Mouse (Mus musculus) CH12.LX (cell line): ENCODE measurements at regions not wholly inside any gene's neighbourhood (a gene's known extent, or its start where the extent isn't known, plus 50 kb on each side); places are given as distances from the start of the nearest gene placed in this dataset.

Source experiments
- DNase-seq: peaks from one replicate; pipeline ENCODE4 v3.0.0-alpha.2; 2013; ENCODE audit errors: extremely low read depth
- H3K27ac ChIP-seq: 2 replicates; pipeline ENCODE4 v1.5.1; 2012; ENCODE audit warnings: low read depth, mild to moderate bottlenecking, control low read depth, moderate library complexity; ENCODE audit not compliant: insufficient read depth
- H3K27me3 ChIP-seq: replicated peaks from 2 replicates; pipeline ENCODE3; 2012; ENCODE audit warnings: inconsistent platforms
- H3K36me3 ChIP-seq, 2 experiments: replicated peaks in 1 of 2; 2 replicates each; pipeline versions ENCODE3 to v1.6.1; 2012; ENCODE audit warnings: inconsistent platforms in 1 of 2, low read length in 1 of 2, mild to moderate bottlenecking in 1 of 2, mixed read lengths in 1 of 2, moderate library complexity in 1 of 2; ENCODE audit not compliant: control insufficient read depth in 1 of 2, insufficient read depth in 1 of 2
- H3K4me1 ChIP-seq, 2 experiments: 2 replicates each; pipeline ENCODE4 v1.6.1; 2012; ENCODE audit warnings: inconsistent platforms in 1 of 2, moderate library complexity in 1 of 2; ENCODE audit not compliant: insufficient read depth in 2 of 2, control insufficient read depth in 1 of 2
- H3K4me2 ChIP-seq: 2 replicates; pipeline ENCODE4 v1.6.1; 2012; ENCODE audit warnings: low read depth, mild to moderate bottlenecking, control low read depth; ENCODE audit not compliant: poor library complexity, insufficient read depth, severe bottlenecking
- H3K4me3 ChIP-seq, 3 experiments: fragments of 150-350 bp in 1 of 3; sonication (generic) in 1 of 3; replicated peaks in 1 of 3; 2 replicates each; pipeline versions ENCODE3 to v1.5.1; 2011 to 2012; ENCODE audit warnings: low read depth in 2 of 3, low read length in 2 of 3, mild to moderate bottlenecking in 2 of 3, moderate library complexity in 2 of 3, control low read depth in 1 of 3, improper control_type of control experiment in 1 of 3, inconsistent platforms in 1 of 3, mixed read lengths in 1 of 3; ENCODE audit not compliant: poor library complexity in 1 of 3
- H3K79me2 ChIP-seq: replicated peaks from 2 replicates; pipeline ENCODE4 v1.6.1; 2012; ENCODE audit warnings: mild to moderate bottlenecking, moderate library complexity; ENCODE audit not compliant: control insufficient read depth, poor library complexity, insufficient read depth, severe bottlenecking; ENCODE audit errors: extremely low read depth
- H3K9ac ChIP-seq: 2 replicates; pipeline ENCODE4 v1.6.1; 2012; ENCODE audit warnings: low read depth, mild to moderate bottlenecking, control low read depth, moderate library complexity; ENCODE audit not compliant: insufficient read depth
- H3K9me3 ChIP-seq: replicated peaks from 2 replicates; pipeline ENCODE3; 2012; ENCODE audit warnings: low read length, inconsistent platforms, mixed read lengths
- E2F4 ChIP-seq: IDR thresholded peaks from 2 replicates; pipeline ENCODE4 v1.6.1; 2011; ENCODE audit warnings: low read depth, low read length, improper control_type of control experiment; ENCODE audit not compliant: insufficient replicate concordance
- ELF1 ChIP-seq: IDR thresholded peaks from 2 replicates; pipeline ENCODE4 v1.6.1; 2014; ENCODE audit warnings: low read depth, mild to moderate bottlenecking, inconsistent platforms, low read length, improper control_type of control experiment
- ETS1 ChIP-seq: conservative IDR thresholded peaks from 2 replicates; pipeline ENCODE4 v1.6.1; 2012; ENCODE audit warnings: low read depth, mild to moderate bottlenecking, inconsistent platforms, low read length, improper control_type of control experiment, moderate library complexity
- HCFC1 ChIP-seq: IDR thresholded peaks from 2 replicates; pipeline ENCODE4 v1.6.1; 2012; ENCODE audit warnings: low read depth, mild to moderate bottlenecking, inconsistent platforms, low read length, improper control_type of control experiment
- IRF4 ChIP-seq: IDR thresholded peaks from 2 replicates; pipeline ENCODE4 v1.6.1; 2014; ENCODE audit warnings: low read depth, mild to moderate bottlenecking, inconsistent platforms, low read length, improper control_type of control experiment
- MAX ChIP-seq: IDR thresholded peaks from 2 replicates; pipeline ENCODE4 v1.6.1; 2011; ENCODE audit warnings: low read length, improper control_type of control experiment
- MAZ ChIP-seq: IDR thresholded peaks from 2 replicates; pipeline ENCODE4 v1.6.1; 2012; ENCODE audit warnings: low read depth, mild to moderate bottlenecking, inconsistent platforms, low read length, improper control_type of control experiment, moderate library complexity
- MEF2A ChIP-seq: IDR thresholded peaks from 2 replicates; pipeline ENCODE4 v1.6.1; 2014; ENCODE audit warnings: low read depth, mild to moderate bottlenecking, inconsistent platforms, low read length, improper control_type of control experiment, borderline replicate concordance
- MXI1 ChIP-seq: IDR thresholded peaks from 2 replicates; pipeline ENCODE4 v1.6.1; 2011; ENCODE audit warnings: mild to moderate bottlenecking, low read depth, low read length, improper control_type of control experiment
- NRF1 ChIP-seq: IDR thresholded peaks from 2 replicates; pipeline ENCODE4 v1.6.1; 2014; ENCODE audit warnings: low read depth, mild to moderate bottlenecking, inconsistent platforms, low read length, improper control_type of control experiment, moderate library complexity
- POLR2AphosphoS2 ChIP-seq: IDR thresholded peaks from 2 replicates; pipeline ENCODE4 v1.6.1; 2011; ENCODE audit warnings: low read depth, low read length, improper control_type of control experiment
- TBP ChIP-seq: conservative IDR thresholded peaks from 2 replicates; pipeline ENCODE4 v1.6.1; 2011; ENCODE audit warnings: low read depth, low read length, improper control_type of control experiment
- TCF12 ChIP-seq: IDR thresholded peaks from 2 replicates; pipeline ENCODE4 v1.6.1; 2014; ENCODE audit warnings: low read depth, mild to moderate bottlenecking, inconsistent platforms, low read length, improper control_type of control experiment
- UBTF ChIP-seq: IDR thresholded peaks from 2 replicates; pipeline ENCODE4 v1.6.1; 2012; ENCODE audit warnings: low read depth, mild to moderate bottlenecking, inconsistent platforms, low read length, improper control_type of control experiment, moderate library complexity
- ZKSCAN1 ChIP-seq: IDR thresholded peaks from 2 replicates; pipeline ENCODE4 v1.6.1; 2012; ENCODE audit warnings: low read depth, inconsistent platforms, low read length, improper control_type of control experiment, borderline replicate concordance
- ZMIZ1 ChIP-seq: IDR thresholded peaks from 2 replicates; pipeline ENCODE4 v1.6.1; 2012; ENCODE audit warnings: low read depth, mild to moderate bottlenecking, inconsistent platforms, low read length, improper control_type of control experiment
- dilution Hi-C: fragments of 300-500 bp; cut with MboI; formaldehyde crosslinking; loops from 2 replicates; pipeline ENCODE4 v1.14.3; 2020; ENCODE audit warnings: low sequenced_read_pairs; ENCODE audit not compliant: extremely low pct_unique_long_range_greater_than_20kb, extremely low pct_ligation_motif_present
- in situ Hi-C: fragments of 300-500 bp; cut with MboI; formaldehyde crosslinking; loops from 3 replicates; pipeline ENCODE4 v1.14.3; 2019; ENCODE audit warnings: low sequenced_read_pairs, low pct_ligation_motif_present, low pct_unique_long_range_greater_than_20kb, mixed read lengths

- no peak for TF ChIP-seq UBTF
- no peak for TF ChIP-seq ZMIZ1
- no peak for TF ChIP-seq POLR2AphosphoS2
- TF ChIP-seq TCF12 = no peak
- no peak for TF ChIP-seq MEF2A
- no peak for TF ChIP-seq E2F4
- TF ChIP-seq ETS1 = no peak
- no peak for TF ChIP-seq TBP
- TF ChIP-seq MAX = no peak
- TF ChIP-seq ELF1 = no peak
- TF ChIP-seq, all 38 proteins: peak for 0
- H3K9ac ChIP-seq = no peak overlapping the region
- H3K4me2 ChIP-seq = no peak overlapping the region
- H3K4me1 ChIP-seq = no peaks in the 10 kb centered on the region
- no peak overlapping the region for H3K27ac ChIP-seq
- dilution Hi-C loops (no loop called here), in situ Hi-C loops (no loop called here)
- H3K9me3 ChIP-seq = no peaks in the 10 kb centered on the region
- no peak for DNase-seq
- no peaks in the 10 kb centered on the region for H3K27me3 ChIP-seq
- no peaks in the 10 kb centered on the region for H3K36me3 ChIP-seq
- H3K4me3 ChIP-seq = no peak overlapping the region
- no peaks in the 10 kb centered on the region for H3K79me2 ChIP-seq
Observed at GRCm38 (mm10) chr1:65761141-65761540, 165.2 kb upstream of the Crygf start.

DNA sequence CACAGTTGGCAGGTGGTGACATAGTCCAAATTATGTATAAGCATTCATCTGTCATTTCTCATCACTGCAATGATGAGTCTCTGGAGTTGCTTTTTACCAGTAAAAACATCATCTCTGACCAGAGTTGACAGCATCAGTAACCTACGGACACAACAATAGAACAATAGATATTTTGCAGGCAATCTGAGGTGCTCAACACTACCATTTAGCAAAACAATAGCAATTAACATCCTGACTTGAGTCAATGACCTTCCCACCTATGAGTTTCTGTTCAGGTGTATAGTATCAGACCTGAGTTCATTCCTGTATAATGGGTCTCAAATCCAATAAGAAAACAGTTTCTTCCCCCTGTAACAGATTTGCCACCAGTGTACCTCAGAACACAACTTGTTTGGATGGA, 126.1 kb upstream of the Crygf start:
- H3K27me3 ChIP-seq = no peaks in the 10 kb centered on the region
- TF ChIP-seq ZMIZ1 = no peak
- no peak for TF ChIP-seq HCFC1
- TF ChIP-seq MXI1 = no peak
- no peak for TF ChIP-seq ZKSCAN1
- no peak for TF ChIP-seq MAZ
- TF ChIP-seq POLR2AphosphoS2 = no peak
- TF ChIP-seq IRF4 = no peak
- TF ChIP-seq NRF1 = no peak
- TF ChIP-seq, all 38 proteins: peak for 0
- DNase-seq = no peak
- dilution Hi-C loops = no loop called here
- Histone ChIP-seq H3K27ac (no peak overlapping the region), H3K9me3 (no peaks in the 10 kb centered on the region), H3K4me1 (no peaks in the 10 kb centered on the region), H3K36me3 (no peaks in the 10 kb centered on the region), H3K4me2 (no peak overlapping the region), H3K9ac (no peak overlapping the region), H3K4me3 (no peak overlapping the region), H3K79me2 (no peaks in the 10 kb centered on the region)
- in situ Hi-C loops = no loop called here
